Mouse (Mus musculus): ENCODE results near the gene Hfe. TPM values are rescaled to one million over a fixed set of nuclear protein-coding genes. Genes with fewer than 3 reads are reported as not detected.
A peak's percentile ranks its signal among the peaks of the same experiment; 100 is the strongest.
"Not testable (repeated sequence)": the region's sequence is repeated elsewhere in the genome, so short reads cannot be mapped to it uniquely, and the experiment has no call there.

The Hfe gene
- total and polyA plus RNA-seq, 2 experiments from 2014 or later, result 3.2 to 8.6 TPM

- no peaks in the 10 kb centered on the region for H3K9me3 ChIP-seq (ENCODE audit: low read length)
- no peak for TF ChIP-seq CTCF (IDR thresholded peaks at IDR 0.05; ENCODE audit: low read depth)
- H3K36me3 ChIP-seq (ENCODE audit: insufficient read depth, low read length), result no peaks in the 10 kb centered on the region
- ATAC-seq, result no peak
- 0 out of 2 replicates have a peak, but pooled peaks cover 4% of the 10 kb centered on the region for H3K4me1 ChIP-seq (ENCODE audit: insufficient read depth, low read length)
- DNase-seq (ENCODE audit: low spot score), result no peak
- no peaks in the 10 kb centered on the region for H3K27me3 ChIP-seq (ENCODE audit: insufficient read depth, low read length)
- H3K27ac ChIP-seq, result no peak overlapping the region
- H3K4me2 ChIP-seq (ENCODE audit: low read depth, low read length), result no peak overlapping the region
- H3K9ac ChIP-seq (replicated peaks; ENCODE audit: low read length), result no peak overlapping the region
- no peak overlapping the region for H3K4me3 ChIP-seq (ENCODE audit: low read length)
Measured at GRCm38 (mm10) chr13:23755000-23755399, 44.3 kb upstream of the Hfe start.

GRCm38 (mm10) chr13:23753314-23754078 is 42.8 kb upstream of the Hfe start:
- H3K9me3 ChIP-seq (ENCODE audit: low read length), result no peaks in the 10 kb centered on the region
- no peaks in the 10 kb centered on the region for H3K27me3 ChIP-seq (ENCODE audit: insufficient read depth, low read length)
- no peaks in the 10 kb centered on the region for H3K36me3 ChIP-seq (ENCODE audit: insufficient read depth, low read length)
- WGBS, result 59% methylated on average over 4 of the region's 4 CpGs
- H3K9ac ChIP-seq (replicated peaks; ENCODE audit: low read length), result no peak overlapping the region
- no peak for TF ChIP-seq CTCF (IDR thresholded peaks at IDR 0.05; ENCODE audit: low read depth)
- H3K4me3 ChIP-seq (ENCODE audit: low read length), result no peak overlapping the region
- DNase-seq (ENCODE audit: low spot score), result no peak
- 0 out of 2 replicates have a peak, but pooled peaks cover 4% of the 10 kb centered on the region for H3K4me1 ChIP-seq (ENCODE audit: insufficient read depth, low read length)
- H3K27ac ChIP-seq, result no peak overlapping the region
- H3K4me2 ChIP-seq (ENCODE audit: low read depth, low read length), result 0 out of 2 replicates have a peak overlapping the region, but pooled peaks have one; percentile 40
- ATAC-seq, result no peak

GRCm38 (mm10) chr13:23752742-23753172 is 42.1 kb upstream of the Hfe start:
- TF ChIP-seq CTCF (IDR thresholded peaks at IDR 0.05; ENCODE audit: low read depth), result no peak
- Histone ChIP-seq H3K27ac (no peak overlapping the region), H3K36me3 (ENCODE audit: insufficient read depth, low read length) (no peaks in the 10 kb centered on the region), H3K9me3 (ENCODE audit: low read length) (no peaks in the 10 kb centered on the region), H3K27me3 (ENCODE audit: insufficient read depth, low read length) (no peaks in the 10 kb centered on the region), H3K4me1 (ENCODE audit: insufficient read depth, low read length) (0 out of 2 replicates have a peak, but pooled peaks cover 4% of the 10 kb centered on the region), H3K4me3 (ENCODE audit: low read length) (peak overlapping the region; percentile 21; the same call in 1 of the 2 replicates), H3K4me2 (ENCODE audit: low read depth, low read length) (peak overlapping the region; percentile 40), H3K9ac (replicated peaks; ENCODE audit: low read length) (no peak overlapping the region)
- ATAC-seq (no peak), DNase-seq (ENCODE audit: low spot score) (no peak)
- 6% methylated on average over 6 of the region's 6 CpGs for WGBS

- DNase-seq (ENCODE audit: low spot score) (peak; percentile 97), ATAC-seq (peak; percentile 84)
- H3K4me1 ChIP-seq (ENCODE audit: insufficient read depth, low read length); H3K9me3 ChIP-seq (ENCODE audit: low read length); H3K36me3 ChIP-seq (ENCODE audit: insufficient read depth, low read length); H3K27me3 ChIP-seq (ENCODE audit: insufficient read depth, low read length): not testable (repeated sequence)
- under 1% methylated on average over 16 of the region's 47 CpGs for WGBS
- Histone ChIP-seq H3K4me3 (ENCODE audit: low read length) (peak within 1 kb of the TSS; percentile 40), H3K9ac (replicated peaks; ENCODE audit: low read length) (peak within 1 kb of the TSS; percentile 40; the same call in 1 of the 2 replicates), H3K27ac (peak within 1 kb of the TSS; percentile 92), H3K4me2 (ENCODE audit: low read depth, low read length) (peak within 1 kb of the TSS; percentile 71)
Measured at GRCm38 (mm10) chr13:23752067-23752741, 41.5 kb upstream of the Hfe start, which contains the start of gene Hist1h3b. Gene Hist1h3b (plus strand): TSS chr13:23752267.

- Histone ChIP-seq H3K27me3 (ENCODE audit: insufficient read depth, low read length) (no peaks in the 10 kb centered on the region), H3K4me1 (ENCODE audit: insufficient read depth, low read length) (0 out of 2 replicates have a peak, but pooled peaks cover 4% of the 10 kb centered on the region), H3K27ac (peak overlapping the region; percentile 92), H3K4me3 (ENCODE audit: low read length) (peak overlapping the region; percentile 40), H3K9me3 (ENCODE audit: low read length) (no peaks in the 10 kb centered on the region), H3K9ac (replicated peaks; ENCODE audit: low read length) (peak overlapping the region; percentile 40; the same call in 1 of the 2 replicates), H3K4me2 (ENCODE audit: low read depth, low read length) (peak overlapping the region; percentile 71), H3K36me3 (ENCODE audit: insufficient read depth, low read length) (no peaks in the 10 kb centered on the region)
- DNase-seq (ENCODE audit: low spot score), result no peak
- TF ChIP-seq CTCF (IDR thresholded peaks at IDR 0.05; ENCODE audit: low read depth), result no peak; the same call in 1 of the 2 replicates
- WGBS, result under 1% methylated on average over 11 of the region's 11 CpGs
- no peak for ATAC-seq
Measured at GRCm38 (mm10) chr13:23751478-23751956, 40.9 kb upstream of the Hfe start.

- H3K27me3 ChIP-seq (ENCODE audit: insufficient read depth, low read length); H3K9me3 ChIP-seq (ENCODE audit: low read length); H3K4me1 ChIP-seq (ENCODE audit: insufficient read depth, low read length); H3K36me3 ChIP-seq (ENCODE audit: insufficient read depth, low read length): not testable (repeated sequence)
- peak; percentile 83 for DNase-seq (ENCODE audit: low spot score)
- peak within 1 kb of the TSS; percentile 40; the same call in 1 of the 2 replicates for H3K9ac ChIP-seq (replicated peaks; ENCODE audit: low read length)
- ATAC-seq, result peak; percentile 61
- TF ChIP-seq CTCF (IDR thresholded peaks at IDR 0.05; ENCODE audit: low read depth), result 0 out of 2 replicates have a peak, but pooled peaks have one; percentile 7
- H3K4me3 ChIP-seq (ENCODE audit: low read length), result peak within 1 kb of the TSS; percentile 40
- under 1% methylated on average over 25 of the region's 47 CpGs for WGBS
- peak within 1 kb of the TSS; percentile 71 for H3K4me2 ChIP-seq (ENCODE audit: low read depth, low read length)
- H3K27ac ChIP-seq, result peak within 1 kb of the TSS; percentile 92
Measured at GRCm38 (mm10) chr13:23750839-23751477, 40.3 kb upstream of the Hfe start, which contains the start of gene Hist1h2ab. Gene Hist1h2ab (plus strand): TSS chr13:23751126.
